Mouse (Mus musculus): Measurements from ENCODE around the gene 1110008P14Rik. TPM values are rescaled to one million over a fixed set of nuclear protein-coding genes. Genes with fewer than 3 reads are reported as not detected.

1110008P14Rik gene
- polyA plus RNA-seq, 1 experiment from 2014 or later, result 46.5 TPM

DNA sequence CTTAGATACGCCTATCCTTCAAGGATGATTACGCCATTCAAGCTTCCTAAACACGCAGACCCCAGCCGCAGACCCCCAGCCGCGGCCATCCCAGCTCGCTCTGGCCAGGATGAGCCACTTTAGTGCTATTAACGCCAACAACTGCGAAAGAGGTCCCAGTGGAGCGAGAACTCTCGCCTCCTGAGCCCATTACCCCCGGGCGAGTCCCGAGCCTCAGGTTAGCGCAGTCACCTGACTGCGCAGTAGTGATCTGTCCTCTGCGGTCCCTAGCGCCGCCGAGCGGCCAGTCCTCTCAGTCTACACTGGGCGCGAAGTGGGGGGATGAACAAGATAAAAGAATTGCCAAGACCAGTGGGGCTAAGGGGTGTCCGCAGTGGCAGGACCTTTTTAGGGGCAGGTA, 20.3 kb downstream of the 1110008P14Rik start:
- no peaks in the 10 kb centered on the region for H3K9me3 ChIP-seq (replicated peaks; ENCODE audit: control insufficient read depth, low read length)
- ATAC-seq (replicated peaks; ENCODE audit: extremely low read depth, insufficient read depth, low FRiP score), result peak; percentile 39; the same call in 1 of the 2 replicates
- WGBS, result 2% methylated on average over 24 of the region's 24 CpGs
- H3K27ac ChIP-seq (ENCODE audit: low read length), result no peak overlapping the region
- peaks cover 6% of the 10 kb centered on the region for H3K36me3 ChIP-seq (ENCODE audit: control insufficient read depth, insufficient read depth)
- no peaks in the 10 kb centered on the region for H3K27me3 ChIP-seq (ENCODE audit: control insufficient read depth, insufficient read depth, low read length)
- H3K4me2 ChIP-seq (ENCODE audit: low read depth, low read length), result peak overlapping the region; percentile 86
- peak overlapping the region; percentile 64 for H3K9ac ChIP-seq (ENCODE audit: low read length)
- peaks cover 13% of the 10 kb centered on the region for H3K4me1 ChIP-seq (ENCODE audit: control insufficient read depth, insufficient read depth, low read length)
- H3K4me3 ChIP-seq (ENCODE audit: low read length), result peak overlapping the region; percentile 53

- Histone ChIP-seq H3K27ac (ENCODE audit: low read length) (peak overlapping the region; percentile 7; the same call in 1 of the 2 replicates), H3K4me1 (ENCODE audit: control insufficient read depth, insufficient read depth, low read length) (peaks cover 13% of the 10 kb centered on the region), H3K27me3 (ENCODE audit: control insufficient read depth, insufficient read depth, low read length) (no peaks in the 10 kb centered on the region), H3K4me2 (ENCODE audit: low read depth, low read length) (peak overlapping the region; percentile 86), H3K9ac (ENCODE audit: low read length) (peak overlapping the region; percentile 44; the same call in 1 of the 2 replicates), H3K9me3 (replicated peaks; ENCODE audit: control insufficient read depth, low read length) (no peaks in the 10 kb centered on the region), H3K36me3 (ENCODE audit: control insufficient read depth, insufficient read depth) (peaks cover 4% of the 10 kb centered on the region), H3K4me3 (ENCODE audit: low read length) (peak overlapping the region; percentile 53)
- ATAC-seq (replicated peaks; ENCODE audit: extremely low read depth, insufficient read depth, low FRiP score), result no peak
- WGBS, result 8% methylated on average over 14 of the region's 14 CpGs
Measured at GRCm38 (mm10) chr2:32360741-32361140, 21.0 kb downstream of the 1110008P14Rik start.

- 56% methylated on average over 10 of the region's 10 CpGs for WGBS
- no peak overlapping the region for H3K4me3 ChIP-seq (ENCODE audit: low read length)
Measured at GRCm38 (mm10) chr2:32358381-32358780, 23.4 kb downstream of the 1110008P14Rik start.

DNA sequence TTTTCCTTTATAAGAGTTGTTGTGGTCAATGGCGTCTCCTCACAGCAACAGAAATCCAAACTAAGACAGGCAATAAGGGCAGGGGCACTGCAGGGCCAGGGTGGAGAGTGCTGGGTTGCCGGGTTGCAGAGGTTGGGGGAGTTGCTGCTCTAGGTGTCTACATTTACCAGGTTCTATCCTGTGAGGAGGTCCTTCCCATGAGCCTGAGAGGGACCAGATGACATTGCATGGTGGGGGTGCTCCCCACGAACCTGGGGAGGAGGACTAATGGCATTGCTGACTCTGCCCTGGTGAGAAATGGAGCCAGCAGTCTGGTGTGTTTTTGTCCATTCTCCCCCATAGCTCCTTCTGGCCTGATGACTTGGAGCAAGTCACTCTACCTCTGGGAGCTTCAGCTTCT, 24.0 kb downstream of the 1110008P14Rik start:
- Histone ChIP-seq H3K9ac (ENCODE audit: low read length) (no peak overlapping the region), H3K4me2 (ENCODE audit: low read depth, low read length) (no peak overlapping the region), H3K36me3 (ENCODE audit: control insufficient read depth, insufficient read depth) (no peaks in the 10 kb centered on the region), H3K27me3 (ENCODE audit: control insufficient read depth, insufficient read depth, low read length) (no peaks in the 10 kb centered on the region), H3K9me3 (replicated peaks; ENCODE audit: control insufficient read depth, low read length) (no peaks in the 10 kb centered on the region), H3K27ac (ENCODE audit: low read length) (no peak overlapping the region), H3K4me1 (ENCODE audit: control insufficient read depth, insufficient read depth, low read length) (peaks cover 24% of the 10 kb centered on the region), H3K4me3 (ENCODE audit: low read length) (no peak overlapping the region)
- WGBS, result 70% methylated on average over 3 of the region's 3 CpGs
- no peak for ATAC-seq (replicated peaks; ENCODE audit: extremely low read depth, insufficient read depth, low FRiP score)

More at GRCm38 (mm10) chr2:32358381-32358780, 23.4 kb downstream of the 1110008P14Rik start:
- no peak for ATAC-seq (replicated peaks; ENCODE audit: extremely low read depth, insufficient read depth, low FRiP score)
- Histone ChIP-seq H3K9ac (ENCODE audit: low read length) (no peak overlapping the region), H3K9me3 (replicated peaks; ENCODE audit: control insufficient read depth, low read length) (no peaks in the 10 kb centered on the region), H3K27me3 (ENCODE audit: control insufficient read depth, insufficient read depth, low read length) (no peaks in the 10 kb centered on the region), H3K4me2 (ENCODE audit: low read depth, low read length) (no peak overlapping the region), H3K36me3 (ENCODE audit: control insufficient read depth, insufficient read depth) (no peaks in the 10 kb centered on the region), H3K4me1 (ENCODE audit: control insufficient read depth, insufficient read depth, low read length) (peaks cover 20% of the 10 kb centered on the region), H3K27ac (ENCODE audit: low read length) (no peak overlapping the region)

- no peak overlapping the region for H3K4me2 ChIP-seq (ENCODE audit: low read depth, low read length)
- no peak for ATAC-seq (replicated peaks; ENCODE audit: extremely low read depth, insufficient read depth, low FRiP score)
- no peak overlapping the region for H3K9ac ChIP-seq (ENCODE audit: low read length)
- no peaks in the 10 kb centered on the region for H3K9me3 ChIP-seq (replicated peaks; ENCODE audit: control insufficient read depth, low read length)
- no peaks in the 10 kb centered on the region for H3K36me3 ChIP-seq (ENCODE audit: control insufficient read depth, insufficient read depth)
- no peak overlapping the region for H3K27ac ChIP-seq (ENCODE audit: low read length)
- no peak overlapping the region for H3K4me3 ChIP-seq (ENCODE audit: low read length)
- H3K4me1 ChIP-seq (ENCODE audit: control insufficient read depth, insufficient read depth, low read length), result peaks cover 22% of the 10 kb centered on the region
- peaks cover 8% of the 10 kb centered on the region for H3K27me3 ChIP-seq (ENCODE audit: control insufficient read depth, insufficient read depth, low read length)
- WGBS, result 47% methylated on average over 10 of the region's 10 CpGs
Measured at GRCm38 (mm10) chr2:32356216-32356615, 25.5 kb downstream of the 1110008P14Rik start.

GRCm38 (mm10) chr2:32354336-32354895, 27.3 kb downstream of the 1110008P14Rik start:
- no peaks in the 10 kb centered on the region for H3K9me3 ChIP-seq (replicated peaks; ENCODE audit: control insufficient read depth, low read length)
- no peaks in the 10 kb centered on the region for H3K36me3 ChIP-seq (ENCODE audit: control insufficient read depth, insufficient read depth)
- WGBS, result 61% methylated on average over 3 of the region's 3 CpGs
- H3K27ac ChIP-seq (ENCODE audit: low read length), result no peak overlapping the region
- H3K27me3 ChIP-seq (ENCODE audit: control insufficient read depth, insufficient read depth, low read length), result peaks cover 8% of the 10 kb centered on the region
- no peak for ATAC-seq (replicated peaks; ENCODE audit: extremely low read depth, insufficient read depth, low FRiP score)
- no peak overlapping the region for H3K9ac ChIP-seq (ENCODE audit: low read length)
- H3K4me2 ChIP-seq (ENCODE audit: low read depth, low read length), result no peak overlapping the region
- no peak overlapping the region for H3K4me3 ChIP-seq (ENCODE audit: low read length)
- peaks cover 18% of the 10 kb centered on the region for H3K4me1 ChIP-seq (ENCODE audit: control insufficient read depth, insufficient read depth, low read length)

GRCm38 (mm10) chr2:32353836-32354235, 27.9 kb downstream of the 1110008P14Rik start:
- ATAC-seq (replicated peaks; ENCODE audit: extremely low read depth, insufficient read depth, low FRiP score), result no peak
- H3K4me1 ChIP-seq (ENCODE audit: control insufficient read depth, insufficient read depth, low read length), result peaks cover 18% of the 10 kb centered on the region
- peaks cover 8% of the 10 kb centered on the region for H3K27me3 ChIP-seq (ENCODE audit: control insufficient read depth, insufficient read depth, low read length)
- H3K4me3 ChIP-seq (ENCODE audit: low read length), result no peak overlapping the region
- H3K9ac ChIP-seq (ENCODE audit: low read length), result no peak overlapping the region
- H3K9me3 ChIP-seq (replicated peaks; ENCODE audit: control insufficient read depth, low read length), result no peaks in the 10 kb centered on the region
- no peak overlapping the region for H3K4me2 ChIP-seq (ENCODE audit: low read depth, low read length)
- no peak overlapping the region for H3K27ac ChIP-seq (ENCODE audit: low read length)
- WGBS, result 58% methylated on average over 6 of the region's 6 CpGs
- H3K36me3 ChIP-seq (ENCODE audit: control insufficient read depth, insufficient read depth), result no peaks in the 10 kb centered on the region

GRCm38 (mm10) chr2:32353007-32353542, 28.7 kb downstream of the 1110008P14Rik start, which contains the start of gene Dnm1:
TSS of gene Dnm1 (minus strand) at chr2:32353338.
- Histone ChIP-seq H3K36me3 (ENCODE audit: control insufficient read depth, insufficient read depth) (no peaks in the 10 kb centered on the region), H3K9ac (ENCODE audit: low read length) (peak within 1 kb of the TSS; percentile 79), H3K27ac (ENCODE audit: low read length) (no peak within 1 kb of the TSS), H3K9me3 (replicated peaks; ENCODE audit: control insufficient read depth, low read length) (no peaks in the 10 kb centered on the region), H3K27me3 (ENCODE audit: control insufficient read depth, insufficient read depth, low read length) (peaks cover 8% of the 10 kb centered on the region), H3K4me3 (ENCODE audit: low read length) (peak within 1 kb of the TSS; percentile 65), H3K4me2 (ENCODE audit: low read depth, low read length) (peak within 1 kb of the TSS; percentile 98), H3K4me1 (ENCODE audit: control insufficient read depth, insufficient read depth, low read length) (peaks cover 18% of the 10 kb centered on the region)
- WGBS, result under 1% methylated on average over 63 of the region's 63 CpGs
- peak; percentile 67 for ATAC-seq (replicated peaks; ENCODE audit: extremely low read depth, insufficient read depth, low FRiP score)

- no peaks in the 10 kb centered on the region for H3K9me3 ChIP-seq (replicated peaks; ENCODE audit: control insufficient read depth, low read length)
- H3K27ac ChIP-seq (ENCODE audit: low read length), result no peak within 1 kb of the TSS
- H3K9ac ChIP-seq (ENCODE audit: low read length), result peak within 1 kb of the TSS; percentile 79
- WGBS, result 2% methylated on average over 45 of the region's 52 CpGs
- H3K27me3 ChIP-seq (ENCODE audit: control insufficient read depth, insufficient read depth, low read length), result peaks cover 8% of the 10 kb centered on the region
- H3K36me3 ChIP-seq (ENCODE audit: control insufficient read depth, insufficient read depth), result no peaks in the 10 kb centered on the region
- H3K4me1 ChIP-seq (ENCODE audit: control insufficient read depth, insufficient read depth, low read length), result peaks cover 18% of the 10 kb centered on the region
- peak; percentile 24 for ATAC-seq (replicated peaks; ENCODE audit: extremely low read depth, insufficient read depth, low FRiP score)
- peak within 1 kb of the TSS; percentile 65 for H3K4me3 ChIP-seq (ENCODE audit: low read length)
- H3K4me2 ChIP-seq (ENCODE audit: low read depth, low read length), result peak within 1 kb of the TSS; percentile 98
Measured at GRCm38 (mm10) chr2:32352151-32353006, 29.4 kb downstream of the 1110008P14Rik start, which contains the start of gene Ciz1. TSS of gene Ciz1 (plus strand) at chr2:32352327.

All from heart, embryonic 16.5 days (tissue).